Mouse (Mus musculus): ENCODE measurements at regions not wholly inside any gene's neighbourhood (a gene's known extent, or its start where the extent isn't known, plus 50 kb on each side); places are given as distances from the start of the nearest gene placed in this dataset.

DNA sequence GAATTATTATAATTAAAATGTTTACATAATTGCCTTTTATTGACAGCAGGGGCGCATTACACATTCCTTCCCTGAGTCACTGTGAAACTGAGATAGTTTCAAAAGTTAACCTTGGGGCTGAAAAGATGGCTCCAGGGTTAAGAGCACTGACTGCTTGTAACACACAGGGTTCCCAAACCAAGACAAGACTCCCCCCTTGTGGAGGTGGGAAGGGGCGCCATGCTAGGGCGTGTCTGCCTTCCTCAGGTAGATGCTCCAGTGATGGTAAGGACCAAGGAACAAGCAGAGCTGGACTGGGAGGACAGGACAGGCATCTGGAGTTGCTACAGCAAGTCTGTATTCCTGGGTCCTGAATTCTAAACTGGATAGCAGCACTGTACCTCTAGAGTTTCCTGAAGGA is 351.9 kb downstream of the Tbc1d22a start:
- DNase-seq (ENCODE audit: low spot score), result no peak

DNA sequence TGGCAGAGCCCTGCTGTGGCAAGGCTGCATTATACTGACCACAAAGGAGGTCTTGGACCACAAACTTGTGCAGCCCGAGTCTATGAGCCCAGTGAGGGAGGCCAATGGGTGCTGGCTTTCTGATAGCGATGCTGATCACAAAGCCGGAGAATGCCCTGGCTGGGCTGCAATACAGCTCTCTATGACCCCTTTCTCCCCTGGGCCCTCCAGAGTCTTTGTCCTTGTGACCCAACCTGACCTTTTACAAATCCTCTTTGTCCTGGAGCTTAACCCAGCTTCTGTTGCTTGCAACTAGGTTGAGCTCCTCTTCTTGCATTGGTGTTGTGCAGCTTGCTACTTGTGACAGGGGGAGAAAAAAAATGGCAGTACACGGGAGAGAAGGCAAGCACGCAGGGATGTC is 360.1 kb downstream of the Tbc1d22a start:
- no peak for DNase-seq (ENCODE audit: low spot score)

DNA sequence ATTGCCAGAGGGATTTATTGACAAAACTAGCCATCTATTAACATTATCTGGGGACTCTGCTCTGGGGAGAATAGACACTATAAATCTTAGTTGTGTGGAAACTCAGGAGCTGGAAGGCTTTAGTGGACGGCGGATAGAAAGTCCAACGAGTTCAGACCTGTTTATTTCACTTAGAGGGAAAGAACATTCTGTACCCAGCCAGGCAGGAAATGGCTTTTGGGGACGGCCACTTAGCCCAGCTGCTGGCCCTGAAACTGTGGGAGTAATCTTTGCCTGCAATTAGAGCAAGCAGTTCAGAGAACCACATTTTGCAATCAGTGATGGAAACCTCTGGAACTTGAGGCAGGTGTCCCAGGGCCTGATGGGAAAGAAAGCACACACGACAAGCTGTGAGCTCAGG is 362.4 kb downstream of the Tbc1d22a start:
- no peak for DNase-seq (ENCODE audit: low spot score)

DNA sequence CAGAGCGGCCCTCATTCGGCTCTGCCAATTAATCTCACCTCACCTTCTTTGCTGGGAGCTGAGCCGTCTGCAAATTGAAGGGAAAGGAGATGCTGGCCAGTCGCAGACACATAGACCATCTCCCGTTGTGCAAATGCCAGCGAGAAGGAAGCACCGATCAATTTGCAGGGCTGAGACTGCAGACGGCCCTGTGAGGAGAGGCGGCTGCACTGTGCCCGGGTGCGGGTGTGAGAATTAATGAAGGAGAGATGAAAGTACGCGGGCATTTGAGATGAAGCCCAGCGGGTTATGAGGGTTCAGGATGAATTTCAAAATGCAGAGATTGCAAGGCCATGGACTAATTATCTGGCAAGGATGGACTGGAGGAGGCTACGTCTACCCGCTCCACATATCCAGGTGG is 364.4 kb downstream of the Tbc1d22a start:
- DNase-seq (ENCODE audit: low spot score), result no peak

DNA sequence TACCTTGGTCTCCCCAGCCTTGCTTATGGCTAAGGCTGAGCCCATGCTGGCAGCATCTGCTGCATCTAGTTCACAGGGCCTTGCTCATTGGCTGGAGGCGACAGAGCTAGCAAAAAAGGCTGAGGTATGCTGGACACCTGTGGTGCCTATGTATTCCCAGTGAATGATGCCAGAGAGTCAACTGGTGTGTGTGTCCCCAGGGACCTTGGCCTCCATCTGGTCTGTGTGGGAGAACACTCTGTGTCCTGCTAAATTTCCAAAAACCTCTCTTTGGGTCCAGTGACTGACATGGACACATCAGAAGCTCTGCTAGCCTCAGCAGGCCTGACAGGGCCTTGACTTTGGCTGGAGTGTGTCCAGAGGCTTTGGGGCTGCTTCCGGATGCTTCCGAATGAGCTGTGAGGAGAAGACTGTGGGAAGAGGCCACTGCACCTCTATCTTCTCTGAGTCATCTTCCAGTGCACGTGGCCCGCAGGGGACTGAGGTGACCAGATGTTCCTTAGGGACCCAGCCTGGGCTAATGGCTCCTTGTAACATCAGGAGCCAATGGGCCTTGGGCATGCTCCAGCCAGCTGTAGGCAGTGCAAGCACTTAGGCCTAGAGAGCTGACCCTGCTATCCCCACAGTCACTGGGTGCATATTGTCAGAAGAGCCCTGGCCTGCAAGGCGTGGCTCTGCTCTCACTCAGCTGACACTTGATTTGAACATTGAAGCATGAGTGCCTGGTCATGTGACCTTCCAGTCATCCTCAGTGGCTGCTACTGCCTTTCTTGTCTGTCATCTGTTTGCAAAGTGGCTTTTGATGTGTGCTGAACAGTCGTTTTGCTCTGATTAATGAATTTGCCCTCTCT is 368.2 kb downstream of the Tbc1d22a start:
- DNase-seq (ENCODE audit: low spot score), result no peak

DNA sequence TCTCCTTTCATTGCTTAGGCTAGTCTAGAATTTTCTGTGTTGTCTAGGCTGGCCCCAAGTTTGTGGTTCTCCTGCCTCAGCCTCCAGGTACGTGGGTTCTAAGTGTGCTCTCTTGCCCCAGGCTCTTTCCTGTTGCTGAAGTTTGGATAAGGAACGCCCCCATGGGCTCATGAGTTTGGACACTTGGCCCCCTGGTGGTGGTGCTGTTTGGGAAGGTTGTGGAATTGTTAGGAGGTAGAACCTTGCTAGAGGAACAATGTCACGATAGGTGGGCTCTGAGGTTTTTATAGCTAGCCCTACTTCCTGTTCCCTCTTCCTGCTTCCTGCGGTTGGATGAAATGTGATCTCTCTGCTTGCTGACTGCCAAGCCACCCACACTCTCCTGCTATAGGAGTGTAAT is 371.5 kb downstream of the Tbc1d22a start:
- DNase-seq (ENCODE audit: low spot score), result no peak

DNA sequence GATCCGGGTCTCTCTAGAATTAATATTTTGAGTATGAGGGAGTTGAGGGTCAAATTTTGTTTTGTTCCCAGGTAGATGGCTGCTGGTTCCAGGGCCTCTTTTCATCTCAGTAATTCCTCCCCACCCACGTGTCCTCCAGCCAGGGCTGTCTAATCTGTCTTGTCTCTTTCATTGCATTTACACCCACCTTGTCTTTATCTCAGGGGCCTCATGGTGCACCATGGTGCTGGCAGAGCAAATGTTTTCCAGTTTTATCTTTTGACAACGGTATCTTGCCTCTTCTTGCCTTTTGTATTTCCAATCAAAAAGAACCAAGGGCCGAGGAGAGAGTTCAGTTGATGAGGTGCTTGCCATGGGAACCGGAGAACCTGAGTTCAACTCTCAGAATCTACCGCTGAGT is 372.9 kb downstream of the Tbc1d22a start:
- no peak for DNase-seq (ENCODE audit: low spot score)

DNA sequence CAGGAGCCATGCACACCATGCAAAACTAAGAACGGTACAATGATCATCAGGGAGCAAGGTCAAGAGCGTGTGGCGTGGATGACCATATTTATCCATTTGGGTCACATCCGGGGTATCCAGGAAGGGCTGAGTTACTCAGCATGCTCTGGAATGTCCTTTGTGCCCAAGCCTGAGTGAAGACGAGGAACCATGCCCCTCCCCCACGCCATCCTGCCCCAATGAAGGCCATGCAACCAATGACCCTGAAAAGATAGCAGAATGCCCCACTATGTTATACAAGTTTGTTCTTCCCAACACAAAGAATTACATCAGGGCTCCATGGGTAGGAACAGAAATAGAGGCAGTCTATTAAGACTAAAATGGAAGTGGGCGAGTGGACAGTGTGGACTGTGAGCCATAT is 375.8 kb downstream of the Tbc1d22a start:
- no peak for DNase-seq (ENCODE audit: low spot score)

DNA sequence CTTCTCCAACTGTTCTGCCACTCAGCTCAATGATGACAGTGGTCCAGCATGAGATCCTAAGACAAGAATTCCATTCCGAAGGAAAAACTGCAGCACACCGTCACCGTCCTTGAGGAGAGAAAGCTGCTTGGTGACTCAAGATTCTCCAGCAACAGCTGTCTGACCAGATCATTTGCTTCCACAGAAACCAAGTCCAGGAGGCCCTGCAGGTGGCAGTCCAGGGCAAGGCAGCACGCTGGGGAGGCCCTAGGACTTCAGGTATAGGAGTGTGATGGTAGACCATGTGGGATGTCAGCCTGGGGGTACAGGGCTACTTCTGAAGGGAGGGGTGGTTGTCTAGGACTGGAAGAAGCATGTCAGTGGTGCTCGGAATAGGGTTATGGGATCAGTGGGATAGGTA is 376.6 kb downstream of the Tbc1d22a start:
- no peak for DNase-seq (ENCODE audit: low spot score)

DNA sequence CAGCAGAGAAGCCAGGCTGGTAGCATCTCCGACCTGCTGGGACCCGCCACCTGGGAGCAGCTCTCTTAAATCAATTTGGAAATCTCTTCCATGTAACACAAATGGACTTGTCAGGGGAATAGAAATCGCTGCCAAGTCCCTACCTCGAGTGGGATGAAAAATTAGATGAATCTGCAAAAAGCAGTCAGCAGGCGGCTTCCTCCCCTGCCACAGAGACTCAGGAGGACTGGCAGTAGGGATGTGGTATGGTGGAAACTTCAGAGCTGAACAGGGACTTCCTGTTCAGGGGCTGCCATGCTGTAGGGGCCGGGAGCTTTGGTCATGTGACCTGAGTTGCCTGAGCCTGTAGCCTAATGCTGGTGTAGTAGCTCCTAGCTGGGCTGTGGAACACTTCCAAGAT is 379.1 kb downstream of the Tbc1d22a start:
- no peak for DNase-seq (ENCODE audit: low spot score)

DNA sequence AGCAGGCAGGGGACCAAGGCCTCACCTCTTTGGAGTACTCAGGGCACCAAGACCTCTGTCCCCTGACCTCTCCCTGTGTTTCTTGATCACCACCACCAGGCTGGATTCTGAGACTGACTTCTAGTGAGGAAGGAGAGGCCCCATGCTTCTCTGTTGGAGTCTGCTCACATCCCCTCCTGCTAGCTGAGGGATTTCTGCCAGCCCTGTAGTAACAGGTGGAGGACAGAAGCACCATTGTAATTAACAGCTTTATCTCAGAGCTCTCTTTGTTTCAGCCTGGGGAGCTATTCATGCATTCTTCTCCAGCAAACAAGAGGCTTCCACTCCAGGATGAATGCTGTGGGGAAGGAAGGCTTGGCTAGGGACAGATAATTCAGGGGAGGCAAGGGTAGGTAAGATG is 392.2 kb downstream of the Tbc1d22a start:
- no peak for DNase-seq (ENCODE audit: low spot score)

DNA sequence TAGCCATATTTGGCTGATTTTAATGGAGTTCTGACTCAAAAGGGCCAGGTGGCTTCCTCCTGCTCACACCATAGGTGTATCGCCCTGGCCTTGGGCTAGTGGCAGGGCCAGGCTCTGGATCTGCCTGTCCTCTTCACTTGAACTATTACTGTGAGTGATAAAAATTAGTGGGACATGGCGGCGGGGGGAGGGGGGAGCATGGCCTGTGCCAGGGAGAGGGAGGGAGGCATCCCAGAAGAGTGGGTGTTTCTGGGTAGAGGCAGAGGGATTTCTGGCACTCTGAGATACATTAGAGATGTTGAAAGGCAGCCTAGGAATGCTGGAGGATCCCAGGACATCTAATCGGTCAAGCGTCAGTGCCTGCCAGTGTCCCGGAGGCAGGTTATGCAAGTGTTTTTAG is 395.4 kb downstream of the Tbc1d22a start:
- no peak for DNase-seq (ENCODE audit: low spot score)

DNA sequence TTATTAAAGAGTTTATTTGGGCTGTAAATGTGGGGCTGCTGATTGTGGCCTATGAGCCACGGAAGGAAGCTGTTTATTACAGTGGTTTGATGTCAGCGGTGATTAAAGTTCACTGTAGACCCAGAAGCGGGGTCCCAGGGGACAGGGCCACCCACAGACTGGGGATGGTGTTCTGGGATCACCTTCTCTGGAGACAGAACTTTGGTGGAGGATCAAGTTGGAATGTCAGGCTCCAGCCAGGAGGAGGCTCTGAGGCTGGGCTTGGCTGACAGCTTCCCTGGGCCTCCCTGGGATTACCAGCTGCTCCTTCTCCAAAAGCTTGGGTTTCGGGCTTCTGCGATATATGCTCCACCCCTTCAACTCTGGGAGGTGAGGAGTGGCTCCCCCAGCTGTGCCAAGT is 417.1 kb downstream of the Tbc1d22a start:
- no peak for DNase-seq (ENCODE audit: low spot score)

DNA sequence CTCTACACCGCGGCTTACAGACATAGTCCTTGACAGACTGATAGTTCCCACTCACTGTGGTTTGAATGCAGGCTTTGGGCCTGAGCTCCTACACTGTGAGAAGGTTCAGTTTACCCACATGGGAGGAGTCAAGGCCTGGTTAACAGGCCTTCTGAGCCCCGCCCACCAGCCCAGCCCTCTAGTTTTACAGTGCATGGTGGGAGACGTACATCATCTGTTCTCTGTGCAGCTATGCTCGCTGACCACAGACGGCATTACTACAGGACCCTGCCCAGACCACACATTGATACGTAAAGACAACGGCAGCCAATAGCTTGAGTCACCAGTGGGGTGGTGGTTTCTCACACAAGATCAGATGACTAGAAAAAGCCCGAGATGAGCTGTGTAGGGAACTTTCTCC is 431.0 kb downstream of the Tbc1d22a start:
- no peak for DNase-seq (ENCODE audit: low spot score)

DNA sequence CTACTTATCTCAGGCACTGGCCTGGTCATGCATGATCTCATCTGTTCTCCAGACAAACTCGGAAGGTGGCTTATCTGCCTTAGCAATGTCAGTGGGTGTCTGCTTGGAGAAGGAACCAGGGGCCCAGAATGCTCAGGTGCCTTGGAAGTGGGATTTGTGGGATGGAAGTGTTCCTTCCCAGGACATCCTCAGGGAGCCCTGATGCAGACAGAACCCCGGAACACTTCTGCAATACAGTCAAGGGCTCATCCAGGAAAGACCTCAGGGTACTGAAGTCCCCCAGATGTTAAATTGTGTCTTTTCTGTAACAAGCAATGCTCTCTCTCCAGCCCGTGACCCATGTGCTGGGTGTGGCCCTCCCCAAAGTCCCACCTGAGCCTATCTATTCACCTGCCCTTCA is 433.9 kb downstream of the Tbc1d22a start:
- no peak for DNase-seq (ENCODE audit: low spot score)

DNA sequence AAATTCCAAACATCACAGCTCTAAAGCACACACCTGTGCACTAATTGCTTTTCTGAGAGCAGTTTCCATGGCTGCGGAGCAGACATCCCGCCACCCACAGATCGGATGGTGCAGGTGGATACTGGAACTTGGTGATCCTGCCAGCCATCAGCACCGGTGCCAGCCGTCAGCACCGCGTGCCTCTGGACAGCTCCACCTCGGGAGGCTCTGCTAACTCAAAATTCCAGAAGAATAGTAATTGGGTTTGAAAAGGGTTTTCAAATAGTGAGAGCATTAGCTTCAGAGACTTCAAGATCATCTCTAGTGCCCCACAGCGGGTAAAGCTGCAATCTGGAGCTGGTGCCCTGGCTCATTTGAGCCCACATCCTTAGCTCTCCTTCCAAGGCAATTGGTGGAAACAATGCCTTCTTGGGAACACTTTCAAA is 458.8 kb downstream of the Tbc1d22a start:
- DNase-seq (ENCODE audit: low spot score), result no peak

DNA sequence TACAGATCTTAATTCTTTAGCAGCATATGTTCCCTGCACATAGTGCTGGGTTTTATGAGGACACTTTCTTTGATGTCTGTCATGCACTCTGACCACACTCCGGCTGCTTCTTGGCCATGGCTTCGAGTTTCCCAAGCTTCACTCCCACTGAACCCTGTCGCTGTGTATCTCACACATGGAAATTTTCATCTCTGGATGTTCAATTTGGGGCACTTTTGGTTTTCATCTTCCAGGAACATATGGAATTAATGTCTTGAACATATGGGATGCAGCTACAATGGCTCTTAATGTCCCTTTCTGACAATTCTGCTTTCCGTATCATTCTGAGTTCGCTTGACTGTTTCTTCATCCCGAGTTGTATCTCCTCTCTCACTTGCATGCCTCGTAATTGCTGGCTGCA is 462.8 kb downstream of the Tbc1d22a start:
- DNase-seq (ENCODE audit: low spot score), result no peak

DNA sequence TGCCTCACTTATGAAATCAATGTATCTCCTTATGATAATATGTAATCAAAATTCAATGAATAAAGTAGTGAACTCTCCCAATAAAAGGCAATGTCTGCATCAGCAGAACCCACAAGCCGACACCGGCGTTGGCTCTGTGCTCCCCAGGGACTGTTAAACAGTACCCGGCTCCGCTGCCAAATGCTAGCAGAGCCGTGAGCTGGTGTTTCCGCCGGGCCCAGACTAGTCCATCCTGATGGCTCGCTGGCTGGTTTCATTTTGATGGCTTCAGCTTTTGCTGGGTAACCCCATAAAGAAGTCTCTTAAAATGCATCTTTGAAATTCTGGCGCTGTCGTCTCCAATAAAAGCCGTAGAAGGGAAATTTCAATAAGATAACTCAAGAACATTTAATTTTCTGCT is 468.8 kb downstream of the Tbc1d22a start:
- no peak for DNase-seq (ENCODE audit: low spot score)

DNA sequence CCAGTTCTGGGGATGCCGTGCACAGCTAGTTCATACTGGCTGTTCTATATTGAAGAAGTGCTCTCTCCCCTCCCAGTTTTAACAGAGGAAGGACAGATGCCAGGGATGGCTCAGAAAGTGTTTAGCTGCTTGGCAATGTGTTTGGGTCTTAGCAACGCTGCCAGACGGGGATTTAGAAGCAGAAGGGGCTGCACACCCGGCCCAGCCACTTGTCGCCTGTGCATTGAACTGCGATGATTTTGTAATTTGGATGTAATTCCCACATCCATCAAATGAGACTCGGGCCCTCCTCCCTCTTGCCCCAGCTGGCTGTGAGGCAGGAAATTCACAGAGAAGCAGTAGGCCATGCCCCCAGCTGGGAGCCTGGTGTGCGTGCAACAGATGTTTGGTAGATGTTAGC is 475.4 kb downstream of the Tbc1d22a start:
- DNase-seq (ENCODE audit: low spot score), result no peak

DNA sequence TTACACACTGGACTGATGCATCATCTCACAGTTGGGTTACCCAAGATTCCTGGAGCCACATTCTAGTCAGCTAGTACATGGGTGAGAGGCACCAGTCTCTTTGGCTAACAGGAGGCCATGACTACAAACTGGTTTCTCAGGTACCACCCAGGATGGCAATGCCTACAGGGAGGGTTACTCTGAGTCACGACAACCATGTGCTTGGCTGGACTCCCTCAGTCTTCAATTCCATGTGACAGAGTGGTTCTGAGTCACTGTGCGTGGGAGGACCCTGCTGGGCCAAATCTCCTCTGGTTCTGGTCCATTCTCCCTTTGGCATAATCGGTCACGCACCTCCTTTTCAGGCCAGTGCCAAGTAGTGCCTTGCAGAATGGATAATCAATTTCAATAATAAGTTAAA is 482.5 kb downstream of the Tbc1d22a start:
- DNase-seq (ENCODE audit: low spot score), result no peak

DNA sequence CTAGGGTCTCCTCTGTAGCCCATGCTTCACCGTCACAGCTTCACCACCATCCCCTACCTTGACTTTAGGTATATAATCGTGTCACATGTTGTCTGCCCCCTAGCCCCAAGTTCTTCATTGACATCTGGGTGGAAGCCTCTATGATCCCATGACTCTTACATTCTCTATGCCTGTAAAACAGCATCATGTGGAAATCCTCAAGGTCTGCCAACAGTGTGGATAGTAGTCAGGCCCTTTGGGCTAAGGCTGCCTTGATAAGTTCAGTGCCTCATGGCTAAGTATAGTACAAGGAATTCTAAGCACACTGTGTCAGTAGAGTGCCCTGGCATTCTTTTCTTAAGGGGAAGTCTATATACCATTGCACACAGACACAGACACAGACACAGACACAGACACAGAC is 496.2 kb downstream of the Tbc1d22a start:
- no peak for DNase-seq (ENCODE audit: low spot score)

DNA sequence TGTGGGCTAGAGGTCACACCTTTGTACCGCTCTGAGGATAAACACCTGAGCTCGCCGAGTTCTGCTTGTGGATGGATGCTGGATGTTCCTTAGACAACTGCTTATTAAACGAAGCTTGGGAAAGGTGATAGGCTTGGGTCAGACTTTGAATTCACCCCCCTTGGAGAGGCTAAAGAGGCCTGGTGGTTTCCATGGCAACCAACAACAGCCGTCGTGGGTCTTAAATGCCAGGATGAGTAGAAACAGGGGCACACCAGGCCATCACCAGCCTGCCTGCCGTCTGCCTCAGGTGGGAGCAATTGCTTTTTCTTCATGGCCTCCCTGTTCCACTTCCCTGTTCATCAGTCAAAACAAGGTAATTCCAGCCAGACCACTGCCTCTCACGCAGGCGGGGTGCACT is 504.1 kb downstream of the Tbc1d22a start:
- DNase-seq (ENCODE audit: low spot score), result no peak

DNA sequence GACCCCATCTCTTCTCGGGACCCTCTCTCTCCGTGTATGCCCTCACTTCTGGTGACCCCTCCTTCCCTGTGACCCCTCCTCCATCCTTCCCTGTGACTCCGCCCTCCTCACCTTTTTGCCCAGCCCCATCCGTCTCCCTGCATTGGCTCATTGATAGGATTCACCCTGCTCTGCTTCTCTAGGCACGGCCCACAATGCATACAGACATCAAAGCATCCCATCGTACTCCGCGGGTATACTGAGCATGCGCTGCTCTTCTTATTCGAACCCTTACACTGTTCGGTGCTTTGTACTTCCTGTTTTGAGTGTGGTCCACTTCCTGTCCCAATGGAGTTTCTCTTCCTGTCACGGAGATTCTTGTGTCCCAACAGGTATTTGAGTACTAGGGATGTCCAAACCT is 504.8 kb downstream of the Tbc1d22a start:
- no peak for DNase-seq (ENCODE audit: low spot score)

DNA sequence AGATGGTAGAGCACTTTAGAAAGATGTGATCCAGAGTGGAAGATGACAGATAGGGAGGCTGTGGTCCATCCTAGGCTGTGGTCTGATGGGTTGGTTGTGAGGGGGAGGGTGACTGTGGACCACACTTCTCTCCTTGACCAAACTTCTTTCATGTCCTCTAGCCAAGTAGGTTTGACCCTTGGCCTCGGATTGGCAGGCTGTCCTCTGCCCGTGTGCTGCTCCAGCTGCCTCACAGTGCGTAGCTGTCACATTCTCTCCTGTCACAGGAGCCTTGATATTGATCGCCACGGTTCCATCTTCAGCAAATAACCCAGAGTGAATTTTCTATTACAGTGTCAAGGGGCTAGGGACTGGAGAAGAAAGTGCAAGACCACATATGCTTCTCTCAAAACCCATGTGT is 506.9 kb downstream of the Tbc1d22a start:
- DNase-seq (ENCODE audit: low spot score), result no peak

Measured in urinary bladder, postnatal 14 days (tissue).